Mouse (Mus musculus): ENCODE results near the gene Tnfaip8l1. TPM values are rescaled to one million over a fixed set of nuclear protein-coding genes. Genes with fewer than 3 reads are reported as not detected.

Tnfaip8l1 gene
- polyA plus RNA-seq, 1 experiment from 2014 or later: 11.4 TPM

GRCm38 (mm10) chr17:56203729-56204128 lies 41.5 kb downstream of the Tnfaip8l1 start:
- 59% methylated on average over 3 of the region's 3 CpGs for WGBS
- H3K9me3 ChIP-seq (ENCODE audit: control insufficient read depth, low read length): no peaks in the 10 kb centered on the region
- peaks cover 91% of the 10 kb centered on the region for H3K36me3 ChIP-seq (ENCODE audit: control insufficient read depth, insufficient read depth, low read length)
- no peak for ATAC-seq (ENCODE audit: low FRiP score, low TSS enrichment)
- H3K4me1 ChIP-seq (ENCODE audit: control insufficient read depth, insufficient read depth, low read length): no peaks in the 10 kb centered on the region
- H3K4me2 ChIP-seq (replicated peaks; ENCODE audit: low read depth, low read length): no peak overlapping the region
- H3K4me3 ChIP-seq (ENCODE audit: low read length): no peak overlapping the region
- H3K9ac ChIP-seq (ENCODE audit: low read depth, low read length): no peak overlapping the region
- H3K27ac ChIP-seq (ENCODE audit: low read depth, low read length): no peak overlapping the region
- H3K27me3 ChIP-seq (ENCODE audit: control insufficient read depth, insufficient read depth, low read length): no peaks in the 10 kb centered on the region

- no peaks in the 10 kb centered on the region for H3K27me3 ChIP-seq (ENCODE audit: control insufficient read depth, insufficient read depth, low read length)
- H3K4me1 ChIP-seq (ENCODE audit: control insufficient read depth, insufficient read depth, low read length): no peaks in the 10 kb centered on the region
- peaks cover 100% of the 10 kb centered on the region for H3K36me3 ChIP-seq (ENCODE audit: control insufficient read depth, insufficient read depth, low read length)
- no peak overlapping the region for H3K27ac ChIP-seq (ENCODE audit: low read depth, low read length)
- no peak overlapping the region for H3K9ac ChIP-seq (ENCODE audit: low read depth, low read length)
- WGBS: 83% methylated on average over 10 of the region's 10 CpGs
- H3K9me3 ChIP-seq (ENCODE audit: control insufficient read depth, low read length): no peaks in the 10 kb centered on the region
- ATAC-seq (ENCODE audit: low FRiP score, low TSS enrichment): no peak
- H3K4me2 ChIP-seq (replicated peaks; ENCODE audit: low read depth, low read length): no peak overlapping the region
- H3K4me3 ChIP-seq (ENCODE audit: low read length): no peak overlapping the region
These were observed 44.1 kb downstream of the Tnfaip8l1 start for GRCm38 (mm10) chr17:56206276-56206884.

- Histone ChIP-seq H3K36me3 (ENCODE audit: control insufficient read depth, insufficient read depth, low read length) (peaks cover 97% of the 10 kb centered on the region), H3K27ac (ENCODE audit: low read depth, low read length) (no peak overlapping the region), H3K4me1 (ENCODE audit: control insufficient read depth, insufficient read depth, low read length) (no peaks in the 10 kb centered on the region), H3K9me3 (ENCODE audit: control insufficient read depth, low read length) (no peaks in the 10 kb centered on the region), H3K4me2 (replicated peaks; ENCODE audit: low read depth, low read length) (no peak overlapping the region), H3K9ac (ENCODE audit: low read depth, low read length) (no peak overlapping the region), H3K27me3 (ENCODE audit: control insufficient read depth, insufficient read depth, low read length) (no peaks in the 10 kb centered on the region), H3K4me3 (ENCODE audit: low read length) (no peak overlapping the region)
- 78% methylated on average over 6 of the region's 6 CpGs for whole genome bisulfite sequencing
- ATAC-seq (ENCODE audit: low FRiP score, low TSS enrichment): no peak
These were observed 44.9 kb downstream of the Tnfaip8l1 start for GRCm38 (mm10) chr17:56206986-56207674.

GRCm38 (mm10) chr17:56207963-56208530 lies 45.8 kb downstream of the Tnfaip8l1 start:
- Histone ChIP-seq H3K4me3 (ENCODE audit: low read length) (no peak overlapping the region), H3K4me2 (replicated peaks; ENCODE audit: low read depth, low read length) (no peak overlapping the region), H3K9me3 (ENCODE audit: control insufficient read depth, low read length) (no peaks in the 10 kb centered on the region), H3K9ac (ENCODE audit: low read depth, low read length) (no peak overlapping the region), H3K27me3 (ENCODE audit: control insufficient read depth, insufficient read depth, low read length) (no peaks in the 10 kb centered on the region), H3K4me1 (ENCODE audit: control insufficient read depth, insufficient read depth, low read length) (no peaks in the 10 kb centered on the region), H3K27ac (ENCODE audit: low read depth, low read length) (no peak overlapping the region), H3K36me3 (ENCODE audit: control insufficient read depth, insufficient read depth, low read length) (peaks cover 87% of the 10 kb centered on the region)
- WGBS: 92% methylated on average over 9 of the region's 9 CpGs
- ATAC-seq (ENCODE audit: low FRiP score, low TSS enrichment): no peak

- H3K9ac ChIP-seq (ENCODE audit: low read depth, low read length): no peak overlapping the region
- 93% methylated on average over 3 of the region's 3 CpGs for WGBS
- H3K4me1 ChIP-seq (ENCODE audit: control insufficient read depth, insufficient read depth, low read length): no peaks in the 10 kb centered on the region
- H3K4me3 ChIP-seq (ENCODE audit: low read length): no peak overlapping the region
- ATAC-seq (ENCODE audit: low FRiP score, low TSS enrichment): no peak
- H3K4me2 ChIP-seq (replicated peaks; ENCODE audit: low read depth, low read length): no peak overlapping the region
- H3K9me3 ChIP-seq (ENCODE audit: control insufficient read depth, low read length): no peaks in the 10 kb centered on the region
- H3K27ac ChIP-seq (ENCODE audit: low read depth, low read length): no peak overlapping the region
- H3K27me3 ChIP-seq (ENCODE audit: control insufficient read depth, insufficient read depth, low read length): no peaks in the 10 kb centered on the region
- H3K36me3 ChIP-seq (ENCODE audit: control insufficient read depth, insufficient read depth, low read length): peaks cover 80% of the 10 kb centered on the region
These were observed 46.5 kb downstream of the Tnfaip8l1 start for GRCm38 (mm10) chr17:56208821-56209220.

- Histone ChIP-seq H3K4me2 (replicated peaks; ENCODE audit: low read depth, low read length) (no peak overlapping the region), H3K9ac (ENCODE audit: low read depth, low read length) (no peak overlapping the region), H3K4me3 (ENCODE audit: low read length) (no peak overlapping the region), H3K27ac (ENCODE audit: low read depth, low read length) (no peak overlapping the region), H3K4me1 (ENCODE audit: control insufficient read depth, insufficient read depth, low read length) (no peaks in the 10 kb centered on the region), H3K27me3 (ENCODE audit: control insufficient read depth, insufficient read depth, low read length) (no peaks in the 10 kb centered on the region), H3K9me3 (ENCODE audit: control insufficient read depth, low read length) (no peaks in the 10 kb centered on the region), H3K36me3 (ENCODE audit: control insufficient read depth, insufficient read depth, low read length) (peaks cover 57% of the 10 kb centered on the region)
- no peak for ATAC-seq (ENCODE audit: low FRiP score, low TSS enrichment)
- 93% methylated on average over 2 of the region's 2 CpGs for WGBS
These were observed 48.8 kb downstream of the Tnfaip8l1 start for GRCm38 (mm10) chr17:56211090-56211489.

GRCm38 (mm10) chr17:56212676-56213075 lies 50.4 kb downstream of the Tnfaip8l1 start:
- Histone ChIP-seq H3K27ac (ENCODE audit: low read depth, low read length) (no peak overlapping the region), H3K4me2 (replicated peaks; ENCODE audit: low read depth, low read length) (no peak overlapping the region), H3K36me3 (ENCODE audit: control insufficient read depth, insufficient read depth, low read length) (peaks cover 42% of the 10 kb centered on the region), H3K4me3 (ENCODE audit: low read length) (no peak overlapping the region), H3K9me3 (ENCODE audit: control insufficient read depth, low read length) (no peaks in the 10 kb centered on the region), H3K9ac (ENCODE audit: low read depth, low read length) (no peak overlapping the region), H3K4me1 (ENCODE audit: control insufficient read depth, insufficient read depth, low read length) (peaks cover 7% of the 10 kb centered on the region), H3K27me3 (ENCODE audit: control insufficient read depth, insufficient read depth, low read length) (no peaks in the 10 kb centered on the region)
- WGBS: 58% methylated on average over 6 of the region's 6 CpGs
- no peak for ATAC-seq (ENCODE audit: low FRiP score, low TSS enrichment)

GRCm38 (mm10) chr17:56214229-56214628 lies 52.0 kb downstream of the Tnfaip8l1 start:
- H3K4me2 ChIP-seq (replicated peaks; ENCODE audit: low read depth, low read length): no peak overlapping the region
- H3K27ac ChIP-seq (ENCODE audit: low read depth, low read length): no peak overlapping the region
- H3K9ac ChIP-seq (ENCODE audit: low read depth, low read length): no peak overlapping the region
- WGBS: 86% methylated on average over 1 of the region's 1 CpGs
- no peaks in the 10 kb centered on the region for H3K27me3 ChIP-seq (ENCODE audit: control insufficient read depth, insufficient read depth, low read length)
- H3K4me3 ChIP-seq (ENCODE audit: low read length): no peak overlapping the region
- peaks cover 10% of the 10 kb centered on the region for H3K4me1 ChIP-seq (ENCODE audit: control insufficient read depth, insufficient read depth, low read length)
- peaks cover 26% of the 10 kb centered on the region for H3K36me3 ChIP-seq (ENCODE audit: control insufficient read depth, insufficient read depth, low read length)
- H3K9me3 ChIP-seq (ENCODE audit: control insufficient read depth, low read length): no peaks in the 10 kb centered on the region
- no peak for ATAC-seq (ENCODE audit: low FRiP score, low TSS enrichment)

- WGBS: 65% methylated on average over 13 of the region's 13 CpGs
- H3K27me3 ChIP-seq (ENCODE audit: control insufficient read depth, insufficient read depth, low read length): no peaks in the 10 kb centered on the region
- peaks cover 10% of the 10 kb centered on the region for H3K4me1 ChIP-seq (ENCODE audit: control insufficient read depth, insufficient read depth, low read length)
- no peak for ATAC-seq (ENCODE audit: low FRiP score, low TSS enrichment)
- no peak overlapping the region for H3K27ac ChIP-seq (ENCODE audit: low read depth, low read length)
- H3K9me3 ChIP-seq (ENCODE audit: control insufficient read depth, low read length): no peaks in the 10 kb centered on the region
- H3K4me3 ChIP-seq (ENCODE audit: low read length): peak overlapping the region; percentile 72
- H3K9ac ChIP-seq (ENCODE audit: low read depth, low read length): peak overlapping the region; percentile 92
- peak overlapping the region; percentile 75 for H3K4me2 ChIP-seq (replicated peaks; ENCODE audit: low read depth, low read length)
- H3K36me3 ChIP-seq (ENCODE audit: control insufficient read depth, insufficient read depth, low read length): no peaks in the 10 kb centered on the region; the same call in 1 of the 2 replicates
These were observed 55.4 kb downstream of the Tnfaip8l1 start for GRCm38 (mm10) chr17:56217670-56218069.
